Mouse (Mus musculus) intestine, postnatal 0 days (tissue): ENCODE results near the gene Vps18. TPM values are rescaled to one million over a fixed set of nuclear protein-coding genes. Genes with fewer than 3 reads are reported as not detected.

Experiments used
- ATAC-seq: fragments of 200-750 bp; cut with Nextera tagmentation; 2 replicates; pipeline ENCODE4 v1.8.0; 2017; ENCODE audit warnings: mild to moderate bottlenecking, moderate TSS enrichment, moderate library complexity
- H3K27ac ChIP-seq: fragments of 300-500 bp; sonication (generic); 2 replicates; pipeline ENCODE4 v1.5.1; 2014; ENCODE audit warnings: mild to moderate bottlenecking, low read depth, low read length, moderate library complexity
- H3K27me3 ChIP-seq: fragments of 300-500 bp; sonication (generic); replicated peaks from 2 replicates; pipeline ENCODE4 v1.6.1; 2014; ENCODE audit warnings: low read length, mixed read lengths; ENCODE audit not compliant: control insufficient read depth, insufficient read depth
- H3K36me3 ChIP-seq: fragments of 300-500 bp; sonication (generic); 2 replicates; pipeline ENCODE4 v1.6.1; 2014; ENCODE audit warnings: mild to moderate bottlenecking, moderate library complexity; ENCODE audit not compliant: control insufficient read depth, insufficient read depth
- H3K4me1 ChIP-seq: fragments of 300-500 bp; sonication (generic); replicated peaks from 2 replicates; pipeline ENCODE4 v1.6.1; 2014; ENCODE audit warnings: antibody characterized with exemption, low read length, mixed read lengths; ENCODE audit not compliant: control insufficient read depth, insufficient read depth
- H3K4me2 ChIP-seq: fragments of 300-500 bp; sonication (generic); replicated peaks from 2 replicates; pipeline ENCODE4 v1.6.1; 2014; ENCODE audit warnings: low read depth, mild to moderate bottlenecking, moderate library complexity
- H3K4me3 ChIP-seq: fragments of 300-500 bp; sonication (generic); 2 replicates; pipeline ENCODE4 v1.5.1; 2014; ENCODE audit warnings: low read depth, low read length
- H3K9ac ChIP-seq: fragments of 300-500 bp; sonication (generic); 2 replicates; pipeline ENCODE4 v1.6.1; 2014; ENCODE audit warnings: mild to moderate bottlenecking, low read depth, low read length
- H3K9me3 ChIP-seq: fragments of 300-500 bp; sonication (generic); 2 replicates; pipeline ENCODE4 v1.6.1; 2016; ENCODE audit warnings: mixed run types; ENCODE audit not compliant: control insufficient read depth
- CTCF ChIP-seq: sonication (generic); IDR thresholded peaks from 2 replicates; pipeline ENCODE4 v1.5.1; 2016; ENCODE audit warnings: low read depth, mild to moderate bottlenecking, control low read depth, antibody characterized with exemption, moderate library complexity
- WGBS: fragments of 180-500 bp; shearing (Covaris S2); extraction: QIAGEN DNeasy Blood & Tissue Kit; methylation state at CpG from one replicate; pipeline ENCODE4 v1.1.7; 2014; 5-methylcytosine and 5-hydroxymethylcytosine counted together
- polyA plus RNA-seq: library from polyadenylated mRNA; unstranded; fragments of >200 nt; fragmentation: Nextera tagmentation; extraction: Ambion mirVana; gene quantifications from 2 replicates; pipeline ENCODE4 v1.2.1, GENCODE M21; 2015

Vps18 gene
- polyA plus RNA-seq, 1 experiment from 2014 or later, result 21.8 TPM

- Histone ChIP-seq H3K27me3 (no peaks in the 10 kb centered on the region), H3K36me3 (peaks cover 72% of the 10 kb centered on the region), H3K4me1 (no peaks in the 10 kb centered on the region), H3K9me3 (no peaks in the 10 kb centered on the region), H3K9ac (no peak overlapping the region), H3K4me2 (no peak overlapping the region), H3K27ac (no peak overlapping the region), H3K4me3 (no peak overlapping the region)
- 91% methylated on average over 17 of the region's 17 CpGs for WGBS
- no peak for ATAC-seq
- TF ChIP-seq CTCF, result no peak
These were observed 4.8 kb downstream of the Vps18 start for GRCm38 (mm10) chr2:119293311-119293710.

GRCm38 (mm10) chr2:119293776-119294390 lies 5.3 kb downstream of the Vps18 start:
- Histone ChIP-seq H3K4me1 (no peaks in the 10 kb centered on the region), H3K9ac (no peak overlapping the region), H3K9me3 (no peaks in the 10 kb centered on the region), H3K27ac (no peak overlapping the region), H3K27me3 (no peaks in the 10 kb centered on the region), H3K4me2 (no peak overlapping the region), H3K36me3 (peaks cover 74% of the 10 kb centered on the region), H3K4me3 (no peak overlapping the region)
- no peak for ATAC-seq
- WGBS, result 93% methylated on average over 34 of the region's 34 CpGs
- no peak for TF ChIP-seq CTCF

- no peak for ATAC-seq
- 90% methylated on average over 18 of the region's 18 CpGs for WGBS
These were observed 5.9 kb downstream of the Vps18 start for GRCm38 (mm10) chr2:119294411-119294810.

GRCm38 (mm10) chr2:119296756-119297155 lies 8.2 kb downstream of the Vps18 start:
- Histone ChIP-seq H3K9me3 (no peaks in the 10 kb centered on the region), H3K4me3 (no peak overlapping the region), H3K27ac (no peak overlapping the region), H3K27me3 (no peaks in the 10 kb centered on the region), H3K9ac (no peak overlapping the region), H3K4me1 (0 out of 2 replicates have a peak, but pooled peaks cover 3% of the 10 kb centered on the region), H3K4me2 (no peak overlapping the region), H3K36me3 (peaks cover 70% of the 10 kb centered on the region)
- ATAC-seq, result no peak
- 88% methylated on average over 12 of the region's 12 CpGs for WGBS
- TF ChIP-seq CTCF, result no peak

More at GRCm38 (mm10) chr2:119294411-119294810, 5.9 kb downstream of the Vps18 start:
- Histone ChIP-seq H3K4me3 (no peak overlapping the region), H3K27ac (no peak overlapping the region; the same call in 1 of the 2 replicates), H3K27me3 (no peaks in the 10 kb centered on the region), H3K4me2 (0 out of 2 replicates have a peak overlapping the region, but pooled peaks have one; percentile 21), H3K9ac (no peak overlapping the region), H3K4me1 (no peaks in the 10 kb centered on the region), H3K36me3 (peaks cover 77% of the 10 kb centered on the region), H3K9me3 (no peaks in the 10 kb centered on the region)
- TF ChIP-seq CTCF, result no peak

GRCm38 (mm10) chr2:119297506-119297905 lies 9.0 kb downstream of the Vps18 start:
- no peak for TF ChIP-seq CTCF
- no peaks in the 10 kb centered on the region for H3K27me3 ChIP-seq
- 0 out of 2 replicates have a peak, but pooled peaks cover 3% of the 10 kb centered on the region for H3K4me1 ChIP-seq
- H3K4me2 ChIP-seq, result no peak overlapping the region
- H3K27ac ChIP-seq, result no peak overlapping the region
- H3K9ac ChIP-seq, result no peak overlapping the region
- H3K9me3 ChIP-seq, result no peaks in the 10 kb centered on the region
- no peak for ATAC-seq
- WGBS, result 96% methylated on average over 19 of the region's 19 CpGs
- H3K36me3 ChIP-seq, result peaks cover 62% of the 10 kb centered on the region
- H3K4me3 ChIP-seq, result no peak overlapping the region

GRCm38 (mm10) chr2:119298330-119298729 lies 9.8 kb downstream of the Vps18 start:
- no peak overlapping the region for H3K4me2 ChIP-seq
- H3K9me3 ChIP-seq, result no peaks in the 10 kb centered on the region
- H3K36me3 ChIP-seq, result peaks cover 54% of the 10 kb centered on the region
- TF ChIP-seq CTCF, result peak; percentile 83
- H3K4me3 ChIP-seq, result no peak overlapping the region
- peak overlapping the region; percentile 1; the same call in 1 of the 2 replicates for H3K27ac ChIP-seq
- no peaks in the 10 kb centered on the region for H3K27me3 ChIP-seq
- ATAC-seq, result no peak
- 0 out of 2 replicates have a peak, but pooled peaks cover 3% of the 10 kb centered on the region for H3K4me1 ChIP-seq
- no peak overlapping the region for H3K9ac ChIP-seq
- 32% methylated on average over 5 of the region's 5 CpGs for WGBS
